Mouse (Mus musculus) cerebellum, adult 2 months (tissue): Measurements from ENCODE around the gene Crlf3.

Source experiments
- CTCF ChIP-seq: fragments of 200-500 bp; IDR thresholded peaks from 2 replicates; pipeline ENCODE4 v1.5.1; 2011; ENCODE audit warnings: low read depth, mild to moderate bottlenecking, control low read depth, low read length, moderate library complexity, borderline replicate concordance; ENCODE audit not compliant: insufficient read depth
- POLR2A ChIP-seq: fragments of 200-500 bp; IDR thresholded peaks from 2 replicates; pipeline ENCODE4 v1.6.1; 2011; ENCODE audit warnings: low read length, control low read depth, borderline replicate concordance; ENCODE audit not compliant: insufficient read depth

DNA sequence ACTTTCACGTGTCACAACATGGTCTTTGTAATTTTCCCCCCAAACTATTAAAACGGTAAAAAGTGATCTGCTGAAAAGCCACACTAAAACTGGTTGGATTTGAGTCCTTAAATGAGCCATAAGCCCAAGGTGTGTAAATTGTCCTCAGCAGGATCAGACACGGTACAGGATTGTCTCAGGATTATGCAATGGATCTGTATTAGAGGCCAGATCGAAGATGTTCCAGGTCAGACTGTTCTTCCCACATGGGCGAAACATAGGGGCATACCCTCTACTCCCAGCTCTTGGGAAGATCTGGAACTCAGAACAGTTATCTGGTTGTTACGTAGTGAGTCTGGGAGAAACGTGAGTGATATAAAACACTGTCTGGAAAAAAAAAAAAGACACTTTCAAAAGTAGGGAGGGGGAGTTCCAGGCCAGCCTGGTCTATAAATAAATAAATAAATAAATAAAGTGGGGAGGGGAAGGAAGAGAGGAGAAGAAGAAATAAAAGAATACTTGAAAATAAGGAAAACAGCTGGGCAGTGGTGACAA is 1.1 kb upstream of the Crlf3 start:
- no peak for TF ChIP-seq CTCF
- no peak for TF ChIP-seq POLR2A
